Comparison of ENCODE assay signal across 28 mouse cellular contexts in the genomic region with DNA sequence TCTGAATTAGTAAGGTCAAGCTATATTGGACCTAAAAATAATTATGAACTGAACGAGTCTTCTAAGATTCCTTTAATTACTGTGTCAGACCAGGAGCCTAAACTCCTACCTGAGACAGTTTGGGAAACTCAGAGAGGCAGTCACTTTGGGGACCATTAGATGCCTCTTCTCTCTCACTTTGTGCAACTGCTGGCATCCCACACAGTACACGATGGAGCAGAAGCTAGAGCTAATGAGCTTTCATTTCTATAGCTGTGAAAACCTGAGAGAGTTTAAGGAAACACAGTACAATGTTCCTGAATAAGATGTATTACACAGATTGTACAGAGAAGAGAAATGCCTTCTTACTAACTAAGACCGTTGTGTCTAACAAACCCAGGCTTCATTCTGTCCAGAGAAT.
"Had no signal": no experiment of that assay in that cellular context is flagged by ENCODE, and none has a peak within 500 bp of the region (broad histone marks: within the 10 kb centered on the region; RNA-seq: fewer than 3 reads in every experiment).

No protein-coding gene starts in this region.

- H3K4me3 ChIP-seq: embryonic facial prominence, embryonic 10.5 days; embryonic facial prominence, embryonic 12.5 days; embryonic facial prominence, embryonic 13.5 days; embryonic facial prominence, embryonic 15.5 days; erythroblast, embryonic 14.5 days; forebrain, embryonic 10.5 days; forebrain, embryonic 12.5 days; forebrain, embryonic 13.5 days; forebrain, embryonic 15.5 days; gastrocnemius, adult 2 months; heart, adult 2 months had no signal

- DNase-seq: cerebellum, adult 8-10 months; cerebellum, adult 9-10 months; cerebellum, adult 9-11 months; cerebellum, postnatal 10 days; cerebellum, postnatal 14 days; cerebellum, postnatal 25 days; cerebellum, postnatal 36 days; embryo, embryonic 11 days; forebrain, postnatal 0 days; gastrocnemius, adult 2 months; gastrocnemius, postnatal 10 days; gastrocnemius, postnatal 14 days; gastrocnemius, postnatal 25 days; gastrocnemius, postnatal 36 days; heart, adult 11 months; heart, adult 18-20 months; heart, adult 2 months had no signal

- H3K4me2 ChIP-seq: embryonic facial prominence, embryonic 12.5 days; embryonic facial prominence, embryonic 13.5 days; embryonic facial prominence, embryonic 15.5 days; forebrain, embryonic 12.5 days; forebrain, embryonic 13.5 days; forebrain, embryonic 15.5 days had no signal

- H3K36me3 ChIP-seq: embryonic facial prominence, embryonic 10.5 days; embryonic facial prominence, embryonic 12.5 days; embryonic facial prominence, embryonic 13.5 days; embryonic facial prominence, embryonic 15.5 days; forebrain, embryonic 10.5 days; forebrain, embryonic 12.5 days; forebrain, embryonic 15.5 days had no signal

- H3K27ac ChIP-seq: embryonic facial prominence, embryonic 10.5 days; embryonic facial prominence, embryonic 12.5 days; embryonic facial prominence, embryonic 13.5 days; embryonic facial prominence, embryonic 15.5 days; forebrain, embryonic 10.5 days; forebrain, embryonic 12.5 days; forebrain, embryonic 13.5 days; forebrain, embryonic 15.5 days; gastrocnemius, adult 2 months; heart, adult 2 months had no signal

- H3K9me3 ChIP-seq: embryonic facial prominence, embryonic 10.5 days; embryonic facial prominence, embryonic 12.5 days; embryonic facial prominence, embryonic 13.5 days; embryonic facial prominence, embryonic 15.5 days; forebrain, embryonic 10.5 days; forebrain, embryonic 12.5 days; forebrain, embryonic 13.5 days; forebrain, embryonic 15.5 days had no signal

- H3K4me1 ChIP-seq: embryonic facial prominence, embryonic 10.5 days; embryonic facial prominence, embryonic 12.5 days; embryonic facial prominence, embryonic 13.5 days; embryonic facial prominence, embryonic 15.5 days; forebrain, embryonic 15.5 days had no signal

- H3K27me3 ChIP-seq: embryonic facial prominence, embryonic 12.5 days; embryonic facial prominence, embryonic 13.5 days; embryonic facial prominence, embryonic 15.5 days; forebrain, embryonic 12.5 days; forebrain, embryonic 13.5 days; forebrain, embryonic 15.5 days had no signal

- ATAC-seq: forebrain, embryonic 13.5 days; forebrain, embryonic 14.5 days; forebrain, embryonic 15.5 days; forebrain, embryonic 16.5 days; forebrain, postnatal 0 days had no signal

- H3K9ac ChIP-seq: embryonic facial prominence, embryonic 12.5 days; embryonic facial prominence, embryonic 13.5 days; embryonic facial prominence, embryonic 15.5 days; forebrain, embryonic 12.5 days; forebrain, embryonic 13.5 days; forebrain, embryonic 15.5 days; forebrain, postnatal 0 days had no signal
